Comparison of ENCODE assay signal across 14 mouse cellular contexts in the genomic region with DNA sequence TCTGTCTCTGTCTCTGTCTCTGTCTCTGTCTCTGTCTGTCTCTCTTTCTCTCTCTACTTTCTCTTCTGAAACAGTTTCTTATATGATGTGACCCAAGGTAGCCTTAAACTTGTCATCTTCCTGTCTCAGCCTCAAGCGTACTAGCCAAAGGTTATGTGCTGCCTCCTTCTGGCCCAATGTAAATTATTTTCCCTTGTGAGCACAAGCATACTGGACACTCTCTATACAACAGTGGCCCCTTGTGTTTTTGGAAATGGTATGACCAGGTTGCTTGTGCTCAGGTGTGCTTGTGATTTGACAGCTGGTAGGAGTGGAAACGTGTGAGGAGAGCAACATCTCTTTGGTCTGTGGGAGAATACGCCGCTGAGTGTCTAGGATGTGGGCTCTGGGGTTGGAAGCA. TPM values are rescaled to one million over a fixed set of nuclear protein-coding genes. Genes with fewer than 3 reads are reported as not detected.
A peak's percentile ranks its signal among the peaks of the same experiment; 100 is the strongest.
DNase-seq lines count a peak whose midpoint lies in the region; ATAC-seq and TF ChIP-seq lines count a peak whose summit lies in the region.
"Had no signal": no experiment of that assay in that cellular context is flagged by ENCODE, and none has a peak within 500 bp of the region (broad histone marks: within the 10 kb centered on the region; RNA-seq: fewer than 3 reads in every experiment).

No protein-coding gene starts in this region.

- no peak for TF ChIP-seq EP300 in heart, adult 2 months (IDR thresholded peaks at IDR 0.05; ENCODE audit: insufficient read depth, low read depth, low read length)

- no peaks in the 10 kb centered on the region for H3K36me3 ChIP-seq in heart, adult 2 months (ENCODE audit: control insufficient read depth, insufficient read depth, low read length)
- no peaks in the 10 kb centered on the region for H3K36me3 ChIP-seq in ES-E14 (ENCODE audit: control insufficient read depth, insufficient read depth, low read length, poor library complexity, severe bottlenecking)
- H3K36me3 ChIP-seq in hindbrain, embryonic 13.5 days, result no peaks in the 10 kb centered on the region
- H3K36me3 ChIP-seq: hindbrain, embryonic 15.5 days; neural tube, embryonic 12.5 days had no signal

- TF ChIP-seq CTCF in heart, adult 2 months (IDR thresholded peaks at IDR 0.05), result peak; percentile 45

- no peak overlapping the region for H3K9ac ChIP-seq in heart, adult 2 months (ENCODE audit: low read depth, low read length)
- no peak overlapping the region for H3K9ac ChIP-seq in ES-E14 (ENCODE audit: insufficient read depth, low read depth, low read length, poor library complexity, severe bottlenecking)
- no peak overlapping the region for H3K9ac ChIP-seq in hindbrain, embryonic 13.5 days
- H3K9ac ChIP-seq: hindbrain, embryonic 15.5 days; neural tube, embryonic 12.5 days had no signal

- no peak overlapping the region for H3K27ac ChIP-seq in heart, adult 2 months
- H3K27ac ChIP-seq in ES-E14 (ENCODE audit: insufficient read depth, low read depth, low read length, poor library complexity, severe bottlenecking), result no peak overlapping the region
- no peak overlapping the region for H3K27ac ChIP-seq in hindbrain, embryonic 13.5 days
- H3K27ac ChIP-seq: hindbrain, embryonic 15.5 days; neural tube, embryonic 12.5 days had no signal

- H3K79me2 ChIP-seq in heart, adult 2 months (replicated peaks; ENCODE audit: control insufficient read depth, insufficient read depth, low read length), result no peaks in the 10 kb centered on the region

- no peak overlapping the region for H3K4me2 ChIP-seq in hindbrain, embryonic 13.5 days
- H3K4me2 ChIP-seq: heart, embryonic 11.5 days; hindbrain, embryonic 15.5 days; neural tube, embryonic 12.5 days had no signal

- H3K4me1 ChIP-seq in heart, adult 2 months (ENCODE audit: control insufficient read depth, insufficient read depth, low read length), result no peaks in the 10 kb centered on the region
- H3K4me1 ChIP-seq in ES-E14 (ENCODE audit: control insufficient read depth in 2 of 2, insufficient read depth in 2 of 2, low read length in 2 of 2, poor library complexity in 1 of 2), result peaks cover 3 to 6% of the 10 kb centered on the region in 2 experiments; a peak in 3 of 4 replicates
- no peaks in the 10 kb centered on the region for H3K4me1 ChIP-seq in hindbrain, embryonic 13.5 days (replicated peaks)
- H3K4me1 ChIP-seq: hindbrain, embryonic 15.5 days; neural tube, embryonic 12.5 days had no signal

- H3K4me3 ChIP-seq in heart, adult 2 months, result no peak overlapping the region
- H3K4me3 ChIP-seq in ES-E14 (ENCODE audit: insufficient read depth in 1 of 2, low read depth in 1 of 2, low read length in 2 of 2, poor library complexity in 1 of 2, severe bottlenecking in 1 of 2), result no peak overlapping the region
- H3K4me3 ChIP-seq in hindbrain, embryonic 13.5 days, result no peak overlapping the region
- H3K4me3 ChIP-seq: hindbrain, embryonic 15.5 days; neural tube, embryonic 12.5 days had no signal

- in situ Hi-C loops in ES-E14 (cut with MboI; ENCODE audit: low sequenced_read_pairs in 2 of 2, unreplicated experiment in 2 of 2), result no loop called here

- no peak for TF ChIP-seq POLR2A in heart, adult 2 months (IDR thresholded peaks at IDR 0.05; ENCODE audit: insufficient read depth, low read depth, low read length)

- intact Hi-C loops in heart, adult 2 months (cut with DNase I), result loop anchor here (5.0 kb wide), 1 partner anchor 80 kb away; no protein-coding TSS in a partner anchor

- WGBS in heart, adult 2 months, result 88% methylated on average over 4 of the region's 4 CpGs
- 84% methylated on average over 4 of the region's 4 CpGs for WGBS in hindbrain, embryonic 13.5 days

- no peaks in the 10 kb centered on the region for H3K9me3 ChIP-seq in ES-E14 (ENCODE audit: control insufficient read depth, insufficient read depth, low read depth, low read length)
- no peaks in the 10 kb centered on the region for H3K9me3 ChIP-seq in hindbrain, embryonic 13.5 days
- H3K9me3 ChIP-seq: hindbrain, embryonic 15.5 days; neural tube, embryonic 12.5 days had no signal

- H3K27me3 ChIP-seq in heart, adult 2 months (ENCODE audit: control insufficient read depth, insufficient read depth, low read length), result no peaks in the 10 kb centered on the region
- no peaks in the 10 kb centered on the region for H3K27me3 ChIP-seq in hindbrain, embryonic 13.5 days
- H3K27me3 ChIP-seq: hindbrain, embryonic 15.5 days; neural tube, embryonic 12.5 days had no signal

- DNase-seq in heart, adult 2 months, result no peak
- no peak for DNase-seq in heart, adult 8-10 months (ENCODE audit: low spot score)
- DNase-seq in lung, postnatal 10 days, result peak; percentile 19
- DNase-seq in lung, postnatal 4 days, result no peak
- no peak for DNase-seq in ES-E14 (ENCODE audit: low read depth, low spot score)
- no peak for DNase-seq in adrenal gland, adult 18-20 months (ENCODE audit: low spot score in 2 of 2)
- DNase-seq: adrenal gland, adult 8-10 months; cerebellum, adult 11 months; left cerebral cortex, postnatal 4 days had no signal

- 0 out of 2 replicates have a peak, but pooled peaks have one; percentile 33 for ATAC-seq in megakaryocyte-erythroid progenitor cell, adult 5-6 weeks (replicated peaks; ENCODE audit: low FRiP score, low TSS enrichment, poor library complexity, severe bottlenecking)
- no peak for ATAC-seq in hindbrain, embryonic 13.5 days (ENCODE audit: low FRiP score)

TF ChIP-seq in ES-E14, 5 proteins besides CTCF, POLR2A, EP300 and RAD21:
- TF ChIP-seq CHD2 (IDR thresholded peaks at IDR 0.05; ENCODE audit: low read depth, low read length) (no peak), ZC3H11A (IDR thresholded peaks at IDR 0.05; ENCODE audit: borderline replicate concordance, low read depth, low read length) (peak; percentile 31; the same call in 1 of the 2 replicates)

RNA-seq across cellular contexts. Expression of a gene that starts 42.6 kb away (rescaled TPM):
- 10 to 100 TPM; 31.2 to 35.1 TPM for total RNA-seq in heart, adult 2 months (2021)
- polyA plus RNA-seq in heart, adult 2 months (2012; rRNA removed), result 13.4 and 27.9 TPM in 2 replicates
- 10 to 100 TPM; 31.1 to 37.0 (median 35.5) TPM for total RNA-seq in heart, adult 8-10 months (2022)
- 19.0 and 23.5 TPM in 2 replicates for total RNA-seq in ES-E14 (2012; rRNA removed)
- 16.9 and 21.7 TPM in 2 replicates for total RNA-seq in megakaryocyte-erythroid progenitor cell, adult 5-6 weeks (2014; fragmentation: Nextera tagmentation)
- total RNA-seq in megakaryocyte-erythroid progenitor cell, adult 5-6 weeks (2017), result 21.2 and 24.3 TPM in 2 replicates
- 10 to 100 TPM; 53.0 to 69.0 TPM for total RNA-seq in adrenal gland, adult 18-20 months (2021)
- 26.6 and 27.0 TPM in 2 replicates for polyA plus RNA-seq in hindbrain, embryonic 13.5 days (2015; fragmentation: Nextera tagmentation; extraction: Ambion mirVana)
